Mouse (Mus musculus) cerebellum, adult 2 months (tissue): ENCODE measurements around the gene Gdpd3. TPM values are rescaled to one million over a fixed set of nuclear protein-coding genes. Genes with fewer than 3 reads are reported as not detected.

Experiments used
- DNase-seq, 2 experiments: peaks; one replicate each; pipeline ENCODE4 v3.0.0; 2021
- H3K27ac ChIP-seq: fragments of 200-500 bp; 2 replicates; pipeline ENCODE4 v1.5.1; 2012; ENCODE audit warnings: low read length, control low read depth, inconsistent platforms; ENCODE audit not compliant: insufficient read depth
- H3K27me3 ChIP-seq: fragments of 200-500 bp; 2 replicates; pipeline ENCODE4 v1.6.1; 2012; ENCODE audit warnings: inconsistent platforms, mild to moderate bottlenecking, low read length, moderate library complexity; ENCODE audit not compliant: control insufficient read depth, insufficient read depth
- H3K4me1 ChIP-seq: fragments of 200-500 bp; 2 replicates; pipeline ENCODE4 v1.6.1; 2011; ENCODE audit warnings: low read length; ENCODE audit not compliant: control insufficient read depth, insufficient read depth
- H3K4me3 ChIP-seq: fragments of 200-500 bp; replicated peaks from 2 replicates; pipeline ENCODE3; 2011; ENCODE audit warnings: mild to moderate bottlenecking, low read depth, low read length, control low read depth; ENCODE audit not compliant: insufficient read depth
- CTCF ChIP-seq: fragments of 200-500 bp; IDR thresholded peaks from 2 replicates; pipeline ENCODE4 v1.5.1; 2011; ENCODE audit warnings: low read depth, mild to moderate bottlenecking, control low read depth, low read length, moderate library complexity, borderline replicate concordance; ENCODE audit not compliant: insufficient read depth
- POLR2A ChIP-seq: fragments of 200-500 bp; IDR thresholded peaks from 2 replicates; pipeline ENCODE4 v1.6.1; 2011; ENCODE audit warnings: low read length, control low read depth, borderline replicate concordance; ENCODE audit not compliant: insufficient read depth
- WGBS: fragments of 180-500 bp; shearing (Covaris S2); methylation state at CpG from one replicate; pipeline ENCODE4 v1.1.7; 2018; 5-methylcytosine and 5-hydroxymethylcytosine counted together
- polyA plus RNA-seq: library from polyadenylated mRNA; depleted of rRNA; stranded (reverse); fragments of >200 nt; gene quantifications from 2 replicates; pipeline ENCODE4 v1.2.3, GENCODE M21; 2012

Gdpd3 gene
- polyA plus RNA-seq, 1 experiment: 8.0 TPM

DNA sequence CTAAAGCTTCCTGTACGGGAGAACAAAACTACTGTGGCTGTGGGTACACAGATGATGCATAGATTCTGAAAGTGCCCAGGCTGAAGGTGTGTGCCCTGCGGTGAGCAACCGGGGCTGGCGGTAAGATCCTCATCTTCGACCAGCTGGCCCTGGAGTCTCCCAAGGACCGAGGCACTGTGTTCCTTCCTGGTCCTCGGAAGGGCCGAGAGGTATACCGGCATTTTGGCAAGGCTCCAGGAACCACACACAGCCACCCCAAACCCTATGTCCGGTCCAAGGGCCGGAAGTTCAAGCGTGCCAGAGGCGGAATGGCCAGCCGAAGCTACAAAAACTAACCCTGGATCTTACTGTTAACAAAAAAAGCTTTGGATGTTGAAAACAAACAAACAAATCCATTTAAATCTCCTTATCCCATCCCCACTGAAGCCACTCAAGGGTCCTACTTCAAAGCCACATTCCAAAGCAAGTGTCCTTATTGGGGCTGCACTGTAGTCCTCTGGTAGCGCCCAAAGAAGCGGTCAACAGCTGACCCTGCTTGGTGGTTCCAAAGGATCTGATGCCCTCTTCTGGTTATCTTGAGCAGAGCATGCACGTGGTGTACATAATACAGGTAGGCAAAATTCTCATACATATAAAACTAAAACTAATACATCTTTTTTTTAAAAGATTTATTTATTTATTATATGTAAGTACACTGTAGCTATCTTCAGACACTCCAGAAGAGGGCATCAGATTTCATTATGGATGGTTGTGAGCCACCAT is 16.4 kb upstream of the Gdpd3 start:
- TF ChIP-seq POLR2A (no peak), CTCF (no peak)
- no peak overlapping the region for H3K27ac ChIP-seq
- 86% methylated on average over 17 of the region's 17 CpGs for WGBS
- no peak overlapping the region for H3K4me3 ChIP-seq
- H3K27me3 ChIP-seq: no peaks in the 10 kb centered on the region
- no peak for DNase-seq
- H3K4me1 ChIP-seq: peaks cover 3% of the 10 kb centered on the region

DNA sequence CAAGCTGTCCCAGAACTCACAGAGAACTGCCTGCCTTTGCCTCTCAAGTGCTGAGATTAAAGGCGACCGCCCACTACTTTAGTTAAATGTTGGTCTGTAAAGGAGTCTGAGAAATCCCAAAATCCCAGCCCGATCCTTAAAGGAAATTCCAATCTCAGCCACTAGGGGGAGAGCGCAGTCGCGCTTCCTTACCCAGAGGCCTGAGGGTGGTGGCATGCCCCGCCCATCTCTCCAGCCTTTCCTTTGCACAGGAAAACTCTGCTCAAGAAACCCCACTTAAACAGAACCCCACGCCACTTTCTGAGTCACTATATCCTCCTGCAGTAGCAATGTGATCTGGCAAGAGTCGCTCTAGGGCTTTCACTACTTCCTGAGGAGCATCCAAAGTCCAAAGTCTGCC is 11.3 kb upstream of the Gdpd3 start:
- Histone ChIP-seq H3K27ac (no peak overlapping the region), H3K4me3 (peak overlapping the region; percentile 35), H3K4me1 (peaks cover 3% of the 10 kb centered on the region; the same call in 1 of the 2 replicates), H3K27me3 (no peaks in the 10 kb centered on the region)
- WGBS: 1% methylated on average over 9 of the region's 9 CpGs
- TF ChIP-seq POLR2A: no peak
- peak; percentile 87 for TF ChIP-seq CTCF
- peak; percentile 79 to 85 for DNase-seq

DNA sequence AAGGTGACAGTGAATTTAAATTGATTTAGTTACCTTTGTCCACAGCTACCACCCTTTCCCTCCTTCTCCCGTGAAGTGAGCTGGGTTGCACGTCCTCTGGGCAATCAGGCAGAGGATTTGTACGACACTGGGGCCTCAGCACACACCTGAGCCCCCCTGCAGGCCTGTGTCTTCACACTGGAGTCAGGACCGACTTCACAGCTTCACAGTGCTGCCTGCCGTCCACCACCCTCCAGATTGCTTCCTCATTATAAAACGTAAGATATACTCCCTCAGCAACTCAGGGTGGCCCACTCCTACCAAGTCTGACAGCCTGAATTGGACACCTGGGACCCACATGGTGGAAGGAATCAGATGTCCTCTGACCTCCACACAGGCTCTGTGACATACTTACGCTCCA is 7.6 kb upstream of the Gdpd3 start:
- Histone ChIP-seq H3K4me1 (peaks cover 23% of the 10 kb centered on the region), H3K27me3 (no peaks in the 10 kb centered on the region), H3K4me3 (no peak overlapping the region), H3K27ac (no peak overlapping the region)
- TF ChIP-seq CTCF: no peak
- TF ChIP-seq POLR2A: no peak
- WGBS: 80% methylated on average over 7 of the region's 7 CpGs
- no peak for DNase-seq

DNA sequence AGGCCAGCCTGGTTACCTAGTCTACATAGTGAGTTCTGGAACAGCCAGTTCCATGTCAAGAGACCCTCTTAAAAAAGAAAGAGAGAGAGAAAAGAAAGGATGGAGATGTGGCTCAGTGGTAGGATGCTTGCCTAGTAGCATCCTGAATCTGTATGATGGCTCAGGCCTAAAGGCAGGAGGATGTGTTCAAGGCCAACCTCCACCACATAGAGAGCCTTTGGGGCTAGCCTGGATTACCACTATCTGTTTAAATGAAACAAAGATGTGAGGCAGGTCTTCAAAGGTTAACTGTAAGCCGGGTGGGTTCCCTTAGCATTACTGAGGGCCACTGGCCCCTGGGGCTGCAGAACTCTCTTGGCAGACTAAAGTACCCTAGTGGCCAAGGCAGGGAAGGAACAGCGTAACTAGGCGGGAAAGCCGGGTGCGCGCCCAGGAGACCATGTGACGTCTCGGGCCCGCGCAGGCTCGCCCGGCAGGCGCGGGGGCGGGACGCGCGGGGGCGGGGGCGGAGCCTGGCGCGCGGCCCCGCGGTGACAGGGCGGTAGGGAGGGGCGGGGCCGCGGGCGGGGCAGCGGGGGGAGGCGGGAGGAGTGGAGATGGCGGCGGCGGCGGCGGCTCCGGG is 7.0 kb upstream of the Gdpd3 start, which contains the start of gene Mapk3:
TSS of gene Mapk3 (plus strand) at position 552 of the 622 bp plus-strand sequence.
- Histone ChIP-seq H3K27ac (peak within 1 kb of the TSS; percentile 95), H3K4me3 (peak within 1 kb of the TSS; percentile 84), H3K4me1 (peaks cover 23% of the 10 kb centered on the region), H3K27me3 (no peaks in the 10 kb centered on the region)
- DNase-seq: peak; percentile 90 to 91
- WGBS: 2% methylated on average over 29 of the region's 38 CpGs
- TF ChIP-seq POLR2A: peak; percentile 19; the same call in 1 of the 2 replicates
- peak; percentile 71 for TF ChIP-seq CTCF

DNA sequence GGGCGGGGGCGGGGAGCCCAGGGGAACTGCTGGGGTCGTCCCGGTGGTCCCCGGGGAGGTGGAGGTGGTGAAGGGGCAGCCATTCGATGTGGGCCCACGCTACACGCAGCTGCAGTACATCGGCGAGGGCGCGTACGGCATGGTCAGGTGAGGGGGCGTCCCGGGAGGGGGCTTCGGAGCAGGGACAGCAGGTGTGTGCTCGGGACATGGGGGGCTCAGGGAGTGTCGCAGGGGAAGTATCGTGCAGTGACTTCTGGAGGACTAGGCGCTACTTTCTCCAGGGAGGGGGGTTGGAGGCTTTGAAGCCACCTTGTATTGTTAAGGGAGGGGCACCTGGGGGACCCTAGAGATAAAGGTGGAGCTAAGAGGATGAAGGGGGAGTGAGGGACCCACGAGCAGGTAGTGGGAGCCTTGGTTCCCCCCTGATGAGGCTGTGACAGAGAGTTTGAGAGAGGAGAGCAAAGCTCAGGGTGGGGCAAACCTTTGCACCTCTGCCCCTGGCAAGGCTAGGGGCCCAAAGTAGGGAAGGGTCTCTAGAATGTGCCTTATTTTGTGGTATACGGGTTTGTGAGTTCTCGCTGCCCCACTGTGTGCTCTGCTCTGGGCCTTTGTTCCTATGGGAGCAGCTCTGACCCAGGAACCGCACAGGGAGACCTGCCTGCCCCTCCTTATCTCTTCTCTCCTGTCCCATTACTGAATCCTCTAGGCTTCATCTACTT is 6.3 kb upstream of the Gdpd3 start:
- peak overlapping the region; percentile 84 for H3K4me3 ChIP-seq
- DNase-seq: no peak
- TF ChIP-seq POLR2A: no peak
- TF ChIP-seq CTCF: no peak
- 2% methylated on average over 24 of the region's 24 CpGs for WGBS
- H3K27ac ChIP-seq: peak overlapping the region; percentile 95
- no peaks in the 10 kb centered on the region for H3K27me3 ChIP-seq
- H3K4me1 ChIP-seq: peaks cover 20% of the 10 kb centered on the region

DNA sequence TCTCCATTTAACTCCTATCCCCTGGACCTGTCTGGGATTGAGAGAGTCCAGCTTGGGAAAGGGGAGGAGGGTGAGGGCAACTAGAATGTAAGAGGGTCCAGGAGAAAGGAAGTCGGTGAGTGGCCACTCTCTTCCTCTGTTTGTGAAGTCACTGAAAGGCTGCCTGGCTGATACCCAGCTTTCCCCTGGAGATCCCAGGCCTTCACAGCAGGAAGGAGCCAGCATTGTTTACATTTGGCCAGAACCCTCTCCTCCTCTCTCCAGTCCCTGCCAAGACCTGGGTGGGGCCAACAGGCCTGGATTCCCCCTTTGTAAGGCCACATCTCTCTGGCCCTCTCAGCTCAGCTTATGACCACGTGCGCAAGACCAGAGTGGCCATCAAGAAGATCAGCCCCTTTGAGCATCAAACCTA is 5.7 kb upstream of the Gdpd3 start:
- Histone ChIP-seq H3K27me3 (no peaks in the 10 kb centered on the region), H3K27ac (peak overlapping the region; percentile 45), H3K4me1 (peaks cover 20% of the 10 kb centered on the region), H3K4me3 (peak overlapping the region; percentile 84)
- TF ChIP-seq CTCF (no peak), POLR2A (no peak)
- WGBS: 1% methylated on average over 3 of the region's 3 CpGs
- DNase-seq: peak; percentile 78 to 81

DNA sequence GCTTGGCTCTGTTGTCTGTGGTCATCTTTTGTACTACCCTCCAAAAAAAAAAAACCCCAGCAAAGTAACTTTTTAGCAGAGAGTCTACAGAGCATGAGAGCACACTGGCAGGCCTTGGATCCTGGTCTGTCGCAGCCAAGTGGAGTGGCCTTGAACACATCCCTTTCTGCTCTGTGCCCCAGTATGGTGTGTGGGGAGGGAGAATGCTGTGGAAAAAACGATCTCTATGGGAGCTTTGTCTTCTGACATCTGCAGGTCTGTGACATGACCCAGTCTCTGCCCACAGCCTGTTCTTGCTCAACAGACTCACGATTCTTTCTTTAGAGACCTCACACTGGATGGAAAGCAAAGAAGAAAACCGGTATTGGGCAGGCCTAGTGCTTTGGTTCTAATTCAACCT is 5.2 kb upstream of the Gdpd3 start:
- peaks cover 20% of the 10 kb centered on the region for H3K4me1 ChIP-seq
- WGBS: 46% methylated on average over 4 of the region's 4 CpGs
- no peak for DNase-seq
- peak overlapping the region; percentile 14 for H3K4me3 ChIP-seq
- H3K27me3 ChIP-seq: no peaks in the 10 kb centered on the region
- H3K27ac ChIP-seq: peak overlapping the region; percentile 45; the same call in 1 of the 2 replicates
- no peak for TF ChIP-seq CTCF
- no peak for TF ChIP-seq POLR2A

DNA sequence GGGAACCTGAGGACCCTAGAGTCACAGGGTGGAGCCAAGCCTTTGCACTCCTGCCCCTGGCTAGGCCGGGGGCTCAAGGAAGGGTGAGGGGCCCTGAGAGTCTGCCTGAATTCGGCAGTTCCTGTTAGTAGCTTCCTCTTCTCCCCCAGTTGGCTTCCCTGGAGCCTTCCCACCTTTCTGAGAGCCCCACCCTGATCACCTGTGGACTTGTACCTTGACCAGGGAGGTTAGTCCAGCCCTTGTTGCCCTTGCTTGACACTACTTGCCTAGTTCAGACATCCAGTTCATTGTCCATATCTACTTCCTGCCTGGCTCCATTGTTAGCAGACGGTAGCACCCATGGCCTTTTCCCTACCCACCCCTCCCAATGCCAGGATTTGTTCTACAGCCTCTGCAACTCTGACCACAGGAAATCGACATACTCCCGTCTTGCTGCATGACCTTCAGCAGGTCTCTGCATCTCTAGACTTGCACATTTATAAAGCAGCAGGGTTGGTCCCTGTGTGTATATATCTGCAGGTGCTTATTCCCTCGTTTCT is 4.5 kb upstream of the Gdpd3 start:
- TF ChIP-seq CTCF (no peak), POLR2A (no peak)
- H3K4me3 ChIP-seq: no peak overlapping the region
- no peak for DNase-seq
- H3K27ac ChIP-seq: no peak overlapping the region
- WGBS: 59% methylated on average over 6 of the region's 6 CpGs
- H3K4me1 ChIP-seq: peaks cover 20% of the 10 kb centered on the region
- no peaks in the 10 kb centered on the region for H3K27me3 ChIP-seq
